Mouse (Mus musculus): ENCODE results near the gene Mtcl1. TPM values are rescaled to one million over a fixed set of nuclear protein-coding genes. Genes with fewer than 3 reads are reported as not detected.

Gene Mtcl1
- total and polyA plus RNA-seq, 2 experiments from 2014 or later = 0.57 to 5.6 TPM

DNA sequence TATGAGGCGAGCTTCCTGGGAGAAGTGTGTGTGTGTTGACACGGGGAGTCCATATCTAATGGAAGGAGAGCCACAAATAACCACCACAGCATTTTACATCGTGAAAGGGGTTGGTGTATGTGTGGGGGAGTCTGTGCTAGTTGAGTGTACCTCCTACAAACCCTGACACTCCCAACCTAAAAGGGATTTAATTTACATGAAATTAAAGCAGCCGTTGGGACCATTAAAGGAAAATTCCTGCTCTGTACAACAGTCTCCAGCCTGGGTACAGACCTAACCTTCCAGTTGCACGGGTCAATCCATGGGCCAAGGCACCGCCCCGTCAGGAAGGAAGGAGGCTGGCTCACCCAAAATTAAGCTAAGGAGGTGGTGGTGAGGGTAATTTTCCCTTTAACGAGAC is 20.5 kb upstream of the Mtcl1 start:
- Histone ChIP-seq H3K9me3 (replicated peaks; ENCODE audit: control insufficient read depth, low read length) (0 out of 2 replicates have a peak, but pooled peaks cover 4% of the 10 kb centered on the region), H3K4me1 (ENCODE audit: control insufficient read depth, insufficient read depth) (no peaks in the 10 kb centered on the region), H3K27ac (ENCODE audit: low read depth) (no peak overlapping the region), H3K4me3 (ENCODE audit: low read depth, low read length) (no peak overlapping the region), H3K9ac (replicated peaks; ENCODE audit: low read depth, low read length) (no peak overlapping the region), H3K27me3 (ENCODE audit: control insufficient read depth, insufficient read depth, low read length) (no peaks in the 10 kb centered on the region), H3K4me2 (ENCODE audit: low read depth, low read length) (no peak overlapping the region), H3K36me3 (replicated peaks; ENCODE audit: control insufficient read depth, insufficient read depth, low read length) (no peaks in the 10 kb centered on the region)
- no peak for ATAC-seq (ENCODE audit: insufficient read depth, low read depth)
- DNase-seq (ENCODE audit: low spot score) = no peak
- WGBS = 41% methylated on average over 8 of the region's 8 CpGs
- TF ChIP-seq CTCF (IDR thresholded peaks at IDR 0.05; ENCODE audit: low read depth) = no peak
- no peak for TF ChIP-seq EP300 (IDR thresholded peaks at IDR 0.05; ENCODE audit: low read depth)

GRCm38 (mm10) chr17:66457278-66457677 is 7.7 kb upstream of the Mtcl1 start:
- H3K9me3 ChIP-seq (replicated peaks; ENCODE audit: control insufficient read depth, low read length) = no peaks in the 10 kb centered on the region
- H3K36me3 ChIP-seq (replicated peaks; ENCODE audit: control insufficient read depth, insufficient read depth, low read length) = no peaks in the 10 kb centered on the region
- WGBS = 71% methylated on average over 1 of the region's 1 CpGs
- ATAC-seq (ENCODE audit: insufficient read depth, low read depth) = no peak
- H3K27me3 ChIP-seq (ENCODE audit: control insufficient read depth, insufficient read depth, low read length) = peaks cover 5% of the 10 kb centered on the region
- DNase-seq (ENCODE audit: low spot score) = no peak
- no peaks in the 10 kb centered on the region for H3K4me1 ChIP-seq (ENCODE audit: control insufficient read depth, insufficient read depth)
- no peak overlapping the region for H3K9ac ChIP-seq (replicated peaks; ENCODE audit: low read depth, low read length)
- H3K27ac ChIP-seq (ENCODE audit: low read depth) = no peak overlapping the region
- no peak for TF ChIP-seq CTCF (IDR thresholded peaks at IDR 0.05; ENCODE audit: low read depth)
- no peak overlapping the region for H3K4me3 ChIP-seq (ENCODE audit: low read depth, low read length)
- H3K4me2 ChIP-seq (ENCODE audit: low read depth, low read length) = no peak overlapping the region

GRCm38 (mm10) chr17:66451143-66451542 is 1.6 kb upstream of the Mtcl1 start:
- Histone ChIP-seq H3K27me3 (ENCODE audit: control insufficient read depth, insufficient read depth, low read length) (peaks cover 51% of the 10 kb centered on the region), H3K4me2 (ENCODE audit: low read depth, low read length) (peak overlapping the region; percentile 97), H3K9ac (replicated peaks; ENCODE audit: low read depth, low read length) (no peak overlapping the region), H3K4me3 (ENCODE audit: low read depth, low read length) (peak overlapping the region; percentile 68; the same call in 1 of the 2 replicates), H3K27ac (ENCODE audit: low read depth) (no peak overlapping the region), H3K4me1 (ENCODE audit: control insufficient read depth, insufficient read depth) (no peaks in the 10 kb centered on the region), H3K9me3 (replicated peaks; ENCODE audit: control insufficient read depth, low read length) (no peaks in the 10 kb centered on the region), H3K36me3 (replicated peaks; ENCODE audit: control insufficient read depth, insufficient read depth, low read length) (no peaks in the 10 kb centered on the region)
- TF ChIP-seq CTCF (IDR thresholded peaks at IDR 0.05; ENCODE audit: low read depth) (peak; percentile 79), EP300 (IDR thresholded peaks at IDR 0.05; ENCODE audit: low read depth) (no peak)
- peak; percentile 53 for DNase-seq (ENCODE audit: low spot score)
- WGBS = 1% methylated on average over 11 of the region's 11 CpGs
- no peak for ATAC-seq (ENCODE audit: insufficient read depth, low read depth)

GRCm38 (mm10) chr17:66450526-66451070 is 1.0 kb upstream of the Mtcl1 start:
- TF ChIP-seq EP300 (IDR thresholded peaks at IDR 0.05; ENCODE audit: low read depth) = no peak
- TF ChIP-seq CTCF (IDR thresholded peaks at IDR 0.05; ENCODE audit: low read depth) = no peak
- DNase-seq (ENCODE audit: low spot score) (no peak), ATAC-seq (ENCODE audit: insufficient read depth, low read depth) (no peak)
- 5% methylated on average over 18 of the region's 18 CpGs for WGBS
- Histone ChIP-seq H3K27ac (ENCODE audit: low read depth) (no peak overlapping the region), H3K27me3 (ENCODE audit: control insufficient read depth, insufficient read depth, low read length) (peaks cover 51% of the 10 kb centered on the region), H3K9me3 (replicated peaks; ENCODE audit: control insufficient read depth, low read length) (no peaks in the 10 kb centered on the region), H3K4me2 (ENCODE audit: low read depth, low read length) (peak overlapping the region; percentile 97), H3K9ac (replicated peaks; ENCODE audit: low read depth, low read length) (no peak overlapping the region), H3K4me3 (ENCODE audit: low read depth, low read length) (peak overlapping the region; percentile 68), H3K4me1 (ENCODE audit: control insufficient read depth, insufficient read depth) (no peaks in the 10 kb centered on the region), H3K36me3 (replicated peaks; ENCODE audit: control insufficient read depth, insufficient read depth, low read length) (no peaks in the 10 kb centered on the region)

DNA sequence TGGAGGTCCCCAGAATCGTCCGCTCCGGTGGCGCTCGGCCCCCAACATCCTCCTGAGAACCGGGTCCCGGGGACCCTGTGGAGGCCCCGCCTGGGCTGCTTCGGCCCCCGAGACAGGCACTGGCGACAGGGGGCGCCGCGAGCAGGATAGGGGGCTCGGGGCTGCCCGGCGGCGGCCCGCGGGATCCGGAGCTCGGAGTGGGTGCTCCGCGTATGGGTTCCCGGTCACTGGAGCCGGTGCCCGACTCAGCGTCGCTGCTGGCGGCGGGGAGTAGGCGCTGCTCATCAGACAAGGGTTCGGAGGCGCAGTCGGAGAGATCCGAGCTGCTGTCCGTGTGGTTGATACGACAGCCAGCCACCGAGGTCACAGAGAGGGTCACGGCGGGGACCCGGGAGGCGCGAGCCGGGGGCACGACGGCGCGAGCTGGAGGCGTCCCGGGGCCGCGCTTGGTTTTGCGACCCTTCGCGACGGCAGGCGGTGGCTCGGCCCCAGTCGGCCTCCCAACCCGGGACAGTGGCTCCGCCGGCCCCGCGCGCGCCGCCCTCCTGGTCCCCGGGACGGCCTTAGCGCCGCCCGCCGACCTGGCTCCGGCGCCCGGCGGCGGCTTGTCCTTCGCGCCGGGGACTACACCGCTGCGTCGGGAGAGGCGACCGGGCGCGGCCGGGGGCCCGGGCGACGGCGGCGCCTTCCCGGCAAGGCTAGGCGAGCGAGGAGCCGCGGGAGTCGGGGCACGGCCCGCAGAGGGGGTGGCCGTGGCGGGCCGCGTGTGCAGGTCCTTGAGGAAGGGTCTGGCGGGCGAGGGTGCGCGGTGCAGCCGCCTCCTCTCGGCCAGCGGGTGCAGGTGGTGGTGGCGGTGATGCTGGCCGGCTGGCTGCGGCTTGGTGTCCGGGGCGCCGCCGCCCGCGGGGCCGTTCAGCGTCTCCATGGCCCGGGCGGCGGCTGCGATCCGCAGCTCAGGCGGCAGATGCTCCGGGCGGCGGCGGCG is 837 bp downstream of the Mtcl1 start:
- Histone ChIP-seq H3K4me3 (ENCODE audit: low read depth, low read length) (peak overlapping the region; percentile 68), H3K9me3 (replicated peaks; ENCODE audit: control insufficient read depth, low read length) (no peaks in the 10 kb centered on the region), H3K27ac (ENCODE audit: low read depth) (peak overlapping the region; percentile 27; the same call in 1 of the 2 replicates), H3K27me3 (ENCODE audit: control insufficient read depth, insufficient read depth, low read length) (peaks cover 51% of the 10 kb centered on the region), H3K9ac (replicated peaks; ENCODE audit: low read depth, low read length) (peak overlapping the region; percentile 62), H3K36me3 (replicated peaks; ENCODE audit: control insufficient read depth, insufficient read depth, low read length) (no peaks in the 10 kb centered on the region), H3K4me1 (ENCODE audit: control insufficient read depth, insufficient read depth) (no peaks in the 10 kb centered on the region), H3K4me2 (ENCODE audit: low read depth, low read length) (peak overlapping the region; percentile 97)
- DNase-seq (ENCODE audit: low spot score) (no peak), ATAC-seq (ENCODE audit: insufficient read depth, low read depth) (peak; percentile 24)
- WGBS = under 1% methylated on average over 74 of the region's 136 CpGs
- TF ChIP-seq EP300 (IDR thresholded peaks at IDR 0.05; ENCODE audit: low read depth) (no peak), CTCF (IDR thresholded peaks at IDR 0.05; ENCODE audit: low read depth) (0 out of 2 replicates have a peak, but pooled peaks have one; percentile 15)

All from heart, postnatal 0 days (tissue).